Mouse (Mus musculus) CH12.LX (cell line): ENCODE results near the gene Fam83f.

Source experiments
- CHD2 ChIP-seq: IDR thresholded peaks from 2 replicates; pipeline ENCODE4 v1.6.1; 2011; ENCODE audit warnings: low read length, improper control_type of control experiment
- CTCF ChIP-seq, 2 experiments: IDR thresholded peaks in 1 of 2; conservative IDR thresholded peaks in 1 of 2; 2 replicates each; pipeline ENCODE4 v1.5.1; 2011 to 2012; ENCODE audit warnings: low read depth in 2 of 2, low read length in 2 of 2, improper control_type of control experiment in 1 of 2, inconsistent platforms in 1 of 2, mild to moderate bottlenecking in 1 of 2, moderate library complexity in 1 of 2
- EP300 ChIP-seq: IDR thresholded peaks from 2 replicates; pipeline ENCODE4 v1.6.1; 2011; ENCODE audit warnings: low read length, improper control_type of control experiment
- POLR2A ChIP-seq: IDR thresholded peaks from 2 replicates; pipeline ENCODE4 v1.6.1; 2011; ENCODE audit warnings: low read depth, mild to moderate bottlenecking, improper control_type of control experiment, low read length
- TBP ChIP-seq: conservative IDR thresholded peaks from 2 replicates; pipeline ENCODE4 v1.6.1; 2011; ENCODE audit warnings: low read depth, low read length, improper control_type of control experiment
- UBTF ChIP-seq: IDR thresholded peaks from 2 replicates; pipeline ENCODE4 v1.6.1; 2012; ENCODE audit warnings: low read depth, mild to moderate bottlenecking, inconsistent platforms, low read length, improper control_type of control experiment, moderate library complexity
- USF2 ChIP-seq: conservative IDR thresholded peaks from 2 replicates; pipeline ENCODE4 v1.6.1; 2011; ENCODE audit warnings: low read depth, low read length, improper control_type of control experiment
- ZNF384 ChIP-seq: IDR thresholded peaks from 2 replicates; pipeline ENCODE4 v1.6.1; 2012; ENCODE audit warnings: low read depth, low read length, improper control_type of control experiment, inconsistent platforms

DNA sequence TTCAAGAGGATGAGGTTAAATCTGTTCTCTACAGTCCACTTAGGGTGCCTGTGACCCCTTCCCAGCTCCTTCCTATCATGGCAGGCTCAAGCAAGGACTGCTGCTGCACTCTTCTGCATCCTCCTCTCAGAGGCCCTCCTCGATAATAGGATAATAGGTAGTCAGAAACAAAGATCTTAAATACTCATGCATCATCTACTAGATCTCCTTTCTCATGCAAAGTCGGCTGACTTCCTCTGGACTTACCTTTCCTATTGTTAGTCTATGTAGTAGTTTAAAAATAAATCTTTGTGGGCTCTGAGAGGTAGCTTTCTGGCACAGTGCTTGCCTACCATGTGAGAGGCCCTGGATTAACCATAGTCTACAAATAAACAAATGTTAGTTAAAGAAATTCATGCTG, 57.8 kb downstream of the Fam83f start:
- no peak for TF ChIP-seq ZNF384
- TF ChIP-seq TBP = no peak
- TF ChIP-seq USF2 = no peak
- TF ChIP-seq CTCF (conservative IDR thresholded peaks at IDR 0.05 in 1 of 2, IDR thresholded peaks at IDR 0.05 in 1 of 2; ENCODE audit: low read depth in 2 of 2, low read length in 2 of 2) = no peak
- no peak for TF ChIP-seq POLR2A
- no peak for TF ChIP-seq UBTF
- no peak for TF ChIP-seq CHD2
- TF ChIP-seq EP300 = no peak
